Mouse (Mus musculus): ENCODE measurements at regions not wholly inside any gene's neighbourhood (a gene's known extent, or its start where the extent isn't known, plus 50 kb on each side); places are given as distances from the start of the nearest gene placed in this dataset.

DNA sequence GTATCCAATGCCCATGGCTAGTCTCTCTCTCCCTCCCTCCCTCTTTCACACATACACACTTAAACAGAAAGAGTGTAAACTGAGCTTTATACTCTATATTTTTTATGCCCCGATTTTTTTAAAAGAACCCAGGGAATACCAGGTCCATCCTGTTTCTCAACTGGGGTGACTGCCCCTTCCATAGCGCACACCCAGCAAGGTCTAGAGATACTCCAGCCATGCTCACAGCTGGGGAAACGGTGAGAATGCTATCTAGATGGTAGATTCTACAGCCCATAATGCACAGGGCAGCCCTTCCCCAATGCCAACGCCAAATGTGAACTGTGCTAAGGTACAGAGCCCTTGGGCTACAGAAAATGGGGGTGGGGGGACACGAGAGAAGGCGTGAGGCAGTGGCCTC, 51.2 kb upstream of the Tln2 start:
- H3K4me2 ChIP-seq = no peak overlapping the region
- no peaks in the 10 kb centered on the region for H3K9me3 ChIP-seq
- H3K4me3 ChIP-seq = no peak overlapping the region
- no peaks in the 10 kb centered on the region for H3K36me3 ChIP-seq (replicated peaks)
- H3K4me1 ChIP-seq = no peaks in the 10 kb centered on the region
- no peak overlapping the region for H3K9ac ChIP-seq
- 97% methylated on average over 6 of the region's 6 CpGs for WGBS
- no peak for ATAC-seq (replicated peaks)
- no peak overlapping the region for H3K27ac ChIP-seq
- H3K27me3 ChIP-seq (replicated peaks) = no peaks in the 10 kb centered on the region

- no peak overlapping the region for H3K4me2 ChIP-seq
- WGBS = 91% methylated on average over 6 of the region's 6 CpGs
- H3K27me3 ChIP-seq (replicated peaks) = no peaks in the 10 kb centered on the region
- no peak for ATAC-seq (replicated peaks)
- H3K9ac ChIP-seq = no peak overlapping the region
- H3K36me3 ChIP-seq (replicated peaks) = no peaks in the 10 kb centered on the region
- H3K4me1 ChIP-seq = no peaks in the 10 kb centered on the region
- H3K4me3 ChIP-seq = no peak overlapping the region
- H3K27ac ChIP-seq = no peak overlapping the region
- H3K9me3 ChIP-seq = no peaks in the 10 kb centered on the region
These were observed 52.2 kb upstream of the Tln2 start for GRCm38 (mm10) chr9:67611676-67612075.

GRCm38 (mm10) chr9:67612101-67612500, 52.6 kb upstream of the Tln2 start:
- Histone ChIP-seq H3K4me1 (0 out of 2 replicates have a peak, but pooled peaks cover 4% of the 10 kb centered on the region), H3K9ac (no peak overlapping the region), H3K4me3 (no peak overlapping the region), H3K27me3 (replicated peaks) (no peaks in the 10 kb centered on the region), H3K36me3 (replicated peaks) (no peaks in the 10 kb centered on the region), H3K9me3 (no peaks in the 10 kb centered on the region), H3K27ac (no peak overlapping the region), H3K4me2 (no peak overlapping the region)
- no peak for ATAC-seq (replicated peaks)
- 97% methylated on average over 2 of the region's 2 CpGs for WGBS

DNA sequence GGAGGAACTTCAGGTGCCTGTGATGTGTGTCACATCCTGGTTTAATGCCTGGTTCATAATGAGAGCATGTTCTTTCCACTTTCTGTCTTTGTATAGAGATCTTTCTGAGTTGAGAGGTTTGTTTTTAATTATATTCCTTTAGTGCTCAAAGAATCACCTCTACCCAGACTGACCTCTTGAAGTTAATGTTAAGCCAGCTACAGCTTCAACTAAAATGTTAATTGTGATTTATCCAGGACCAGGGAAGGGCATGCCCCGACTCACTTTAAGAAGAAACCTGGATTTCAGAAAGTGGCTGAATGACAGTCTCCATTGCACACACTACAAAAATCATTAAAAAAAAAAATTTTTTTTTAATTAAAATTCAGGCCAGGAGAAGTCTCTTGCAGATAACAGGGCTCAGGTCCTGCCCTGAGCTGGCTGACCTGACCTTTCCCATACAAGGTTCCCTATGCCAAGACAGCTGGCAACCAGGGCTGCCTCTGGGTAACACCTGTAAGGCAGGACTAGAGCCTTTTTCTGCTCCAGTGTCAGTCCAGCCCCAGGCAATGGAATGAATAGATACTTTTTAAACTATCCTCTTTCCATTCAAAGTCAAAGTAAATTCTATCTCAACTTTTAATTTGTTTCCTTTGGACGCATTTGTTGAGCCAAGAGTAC, 54.7 kb upstream of the Tln2 start:
- Histone ChIP-seq H3K27ac (no peak overlapping the region), H3K4me3 (no peak overlapping the region), H3K4me2 (no peak overlapping the region), H3K9ac (no peak overlapping the region), H3K27me3 (replicated peaks) (no peaks in the 10 kb centered on the region), H3K36me3 (replicated peaks) (no peaks in the 10 kb centered on the region), H3K4me1 (peaks cover 11% of the 10 kb centered on the region), H3K9me3 (no peaks in the 10 kb centered on the region)
- 84% methylated on average over 2 of the region's 2 CpGs for WGBS
- ATAC-seq (replicated peaks) = no peak

GRCm38 (mm10) chr9:67616207-67616606, 56.7 kb upstream of the Tln2 start:
- 87% methylated on average over 2 of the region's 2 CpGs for WGBS
- no peak for ATAC-seq (replicated peaks)
- Histone ChIP-seq H3K4me2 (no peak overlapping the region), H3K4me3 (no peak overlapping the region), H3K27me3 (replicated peaks) (no peaks in the 10 kb centered on the region), H3K4me1 (peaks cover 11% of the 10 kb centered on the region), H3K9ac (no peak overlapping the region), H3K27ac (no peak overlapping the region), H3K9me3 (no peaks in the 10 kb centered on the region), H3K36me3 (replicated peaks) (no peaks in the 10 kb centered on the region)

DNA sequence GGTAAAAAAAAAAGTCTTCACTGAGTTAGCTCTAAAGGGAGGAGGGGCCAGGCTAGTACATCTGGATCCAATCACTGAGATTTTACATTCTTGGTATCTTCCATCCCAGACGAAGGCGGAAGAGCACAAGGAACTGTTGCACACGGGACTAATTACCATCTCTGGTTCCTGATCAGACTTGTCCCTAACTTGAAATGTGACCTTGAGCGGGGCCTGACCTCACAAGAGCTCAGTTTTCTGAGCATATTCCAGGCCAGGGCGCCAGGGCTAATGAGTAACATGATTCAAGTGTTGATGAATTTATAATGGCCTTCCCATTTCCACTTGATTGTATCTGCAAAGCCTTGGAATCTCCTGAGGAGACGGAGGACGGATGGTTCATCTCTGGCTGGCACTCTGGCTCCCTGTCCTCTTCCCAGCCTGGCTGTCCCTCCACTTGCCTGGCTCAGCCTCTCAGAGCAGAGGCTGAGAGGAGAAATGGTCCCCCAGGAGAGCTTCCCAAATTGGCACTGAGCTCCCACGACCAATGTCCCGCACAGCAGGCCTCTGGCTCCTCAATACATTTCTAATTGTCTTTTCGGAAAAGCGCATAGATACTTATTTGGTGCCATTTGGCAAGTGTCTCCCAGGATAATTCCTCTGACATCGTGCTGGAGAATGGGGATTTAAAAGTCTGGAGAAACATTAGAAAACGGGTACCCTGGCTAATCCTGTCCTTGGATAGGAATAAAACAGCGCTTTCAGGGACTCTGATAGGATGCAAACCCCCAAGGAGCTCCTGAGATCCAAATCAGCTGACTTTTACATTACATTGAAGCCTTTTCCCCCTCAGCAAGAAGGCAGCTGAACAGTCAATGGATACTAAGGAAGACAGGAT, 58.1 kb upstream of the Tln2 start:
- ATAC-seq (replicated peaks) = no peak
- Histone ChIP-seq H3K27ac (no peak overlapping the region), H3K9ac (no peak overlapping the region), H3K27me3 (replicated peaks) (no peaks in the 10 kb centered on the region), H3K9me3 (no peaks in the 10 kb centered on the region), H3K4me2 (no peak overlapping the region), H3K36me3 (replicated peaks) (no peaks in the 10 kb centered on the region), H3K4me3 (no peak overlapping the region), H3K4me1 (peaks cover 11% of the 10 kb centered on the region)
- 41% methylated on average over 14 of the region's 14 CpGs for WGBS

DNA sequence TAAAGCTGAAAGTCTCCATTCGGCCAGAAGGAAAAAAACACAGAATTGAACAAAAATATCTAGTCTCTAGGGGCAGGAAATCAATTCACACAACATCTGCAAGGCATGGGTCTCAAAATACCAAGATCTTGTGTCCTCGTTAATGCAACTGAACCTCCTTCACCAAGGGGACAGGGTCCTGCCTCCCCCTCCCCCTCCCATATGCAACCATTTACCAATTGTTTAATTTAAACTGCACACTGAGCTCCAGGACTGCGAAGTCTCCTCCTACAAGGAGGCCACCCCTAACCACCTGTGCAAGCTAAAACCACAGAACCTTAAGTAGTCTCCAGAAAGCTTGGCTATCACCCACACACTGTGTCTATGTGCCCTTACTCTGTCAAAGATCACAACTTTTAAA, 61.4 kb upstream of the Tln2 start:
- H3K4me1 ChIP-seq = peaks cover 11% of the 10 kb centered on the region
- no peak for ATAC-seq (replicated peaks)
- H3K4me3 ChIP-seq = no peak overlapping the region
- no peak overlapping the region for H3K27ac ChIP-seq
- H3K9ac ChIP-seq = no peak overlapping the region
- H3K4me2 ChIP-seq = no peak overlapping the region
- H3K9me3 ChIP-seq = no peaks in the 10 kb centered on the region
- H3K36me3 ChIP-seq (replicated peaks) = no peaks in the 10 kb centered on the region
- no peaks in the 10 kb centered on the region for H3K27me3 ChIP-seq (replicated peaks)
- WGBS = 53% methylated on average over 3 of the region's 3 CpGs

DNA sequence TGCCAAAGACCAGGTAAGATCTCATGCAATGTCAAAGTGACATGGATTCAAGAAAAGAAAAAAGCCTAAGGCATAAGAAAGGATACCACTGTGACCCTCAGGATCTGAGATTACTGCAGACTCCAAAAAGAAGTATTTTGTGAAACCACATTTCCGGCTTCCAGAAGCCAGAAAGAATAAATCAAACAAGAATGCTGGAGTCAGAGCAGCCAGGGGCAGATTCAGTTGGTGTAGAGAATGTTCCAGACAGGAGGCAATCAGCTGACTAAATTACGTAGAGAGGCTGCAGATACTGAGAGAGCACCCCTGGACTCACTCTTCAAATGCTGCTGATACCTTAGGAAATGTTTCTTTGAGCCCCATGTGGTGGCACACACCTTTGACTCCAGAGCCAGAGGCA, 67.7 kb upstream of the Tln2 start:
- Histone ChIP-seq H3K27me3 (replicated peaks) (peaks cover 10% of the 10 kb centered on the region; the same call in 1 of the 2 replicates), H3K4me3 (no peak overlapping the region), H3K9me3 (no peaks in the 10 kb centered on the region), H3K4me2 (no peak overlapping the region), H3K9ac (no peak overlapping the region), H3K27ac (no peak overlapping the region), H3K36me3 (replicated peaks) (no peaks in the 10 kb centered on the region), H3K4me1 (peaks cover 10% of the 10 kb centered on the region)
- 86% methylated on average over 2 of the region's 2 CpGs for WGBS
- ATAC-seq (replicated peaks) = no peak

DNA sequence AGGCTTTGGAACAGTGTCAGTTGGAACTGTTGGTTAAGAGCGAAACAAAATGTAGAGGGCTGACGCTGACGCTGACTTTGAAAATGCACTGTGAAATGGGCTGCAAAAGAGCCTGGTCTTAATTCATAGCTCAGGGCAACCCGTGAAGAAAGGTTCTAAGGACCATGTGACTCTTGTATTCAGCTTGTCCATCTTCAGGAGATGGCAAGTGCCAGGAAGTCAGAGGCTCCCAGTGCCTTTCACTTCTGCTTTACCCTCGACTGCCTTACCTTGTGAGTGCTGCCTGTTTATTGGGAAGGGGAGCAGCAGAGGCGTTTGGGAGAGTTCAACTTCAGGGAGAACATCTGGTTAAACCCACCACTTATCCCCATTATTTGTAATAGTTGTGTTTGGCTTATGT, 70.1 kb upstream of the Tln2 start:
- no peaks in the 10 kb centered on the region for H3K9me3 ChIP-seq
- ATAC-seq (replicated peaks) = no peak
- H3K36me3 ChIP-seq (replicated peaks) = no peaks in the 10 kb centered on the region
- 33% methylated on average over 6 of the region's 6 CpGs for WGBS
- peaks cover 10% of the 10 kb centered on the region; the same call in 1 of the 2 replicates for H3K27me3 ChIP-seq (replicated peaks)
- no peak overlapping the region for H3K4me3 ChIP-seq
- H3K9ac ChIP-seq = no peak overlapping the region
- no peak overlapping the region for H3K4me2 ChIP-seq
- peaks cover 19% of the 10 kb centered on the region for H3K4me1 ChIP-seq
- H3K27ac ChIP-seq = no peak overlapping the region

DNA sequence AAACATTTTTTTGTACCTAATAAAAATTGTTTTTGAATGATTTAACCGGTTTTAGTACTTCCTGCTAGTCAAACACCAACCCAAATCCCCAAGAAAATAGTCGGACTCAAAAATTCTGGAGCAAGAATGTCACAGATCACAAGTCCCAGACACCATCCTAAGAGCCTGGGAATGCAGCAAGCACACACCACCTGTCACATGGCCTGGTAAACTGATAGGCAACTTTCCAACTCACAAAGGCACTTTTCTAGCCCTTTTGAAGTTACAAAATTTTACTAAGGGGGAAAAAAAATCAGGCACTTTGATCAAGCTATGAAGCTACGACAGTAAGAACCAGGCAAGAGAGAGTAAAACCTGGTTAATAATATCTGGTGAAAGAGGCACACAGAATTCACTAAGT, 70.7 kb upstream of the Tln2 start:
- no peaks in the 10 kb centered on the region for H3K36me3 ChIP-seq (replicated peaks)
- ATAC-seq (replicated peaks) = no peak
- H3K4me1 ChIP-seq = peaks cover 19% of the 10 kb centered on the region
- no peaks in the 10 kb centered on the region for H3K9me3 ChIP-seq
- H3K4me2 ChIP-seq = no peak overlapping the region
- 75% methylated on average over 3 of the region's 3 CpGs for WGBS
- peaks cover 10% of the 10 kb centered on the region; the same call in 1 of the 2 replicates for H3K27me3 ChIP-seq (replicated peaks)
- H3K27ac ChIP-seq = no peak overlapping the region
- H3K4me3 ChIP-seq = no peak overlapping the region
- no peak overlapping the region for H3K9ac ChIP-seq

DNA sequence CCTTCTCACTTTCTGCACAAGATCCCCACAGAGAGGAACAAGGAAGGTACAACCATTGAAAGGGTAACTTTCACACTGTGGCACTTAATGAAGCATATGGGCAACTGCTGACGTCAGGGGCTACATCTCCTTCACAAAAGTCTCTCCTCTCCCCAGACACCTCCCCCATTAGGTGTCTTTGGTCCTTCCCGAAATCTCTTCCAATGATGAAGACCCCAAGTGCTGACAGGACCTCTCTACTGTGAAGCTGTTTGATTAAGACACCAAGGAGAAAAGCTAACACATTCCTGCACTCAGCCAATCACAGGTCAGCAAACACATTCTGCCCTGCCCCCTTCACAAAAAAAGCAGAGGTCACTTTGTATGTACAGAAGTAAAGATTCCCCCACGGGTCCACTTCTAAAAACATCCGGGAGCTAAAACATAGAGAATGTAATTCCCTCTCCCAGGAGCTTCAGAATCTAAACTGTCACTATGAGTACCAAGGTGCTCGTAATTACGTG, 72.3 kb upstream of the Tln2 start:
- Histone ChIP-seq H3K4me3 (peak overlapping the region; percentile 95), H3K36me3 (replicated peaks) (no peaks in the 10 kb centered on the region), H3K27me3 (replicated peaks) (peaks cover 10% of the 10 kb centered on the region; the same call in 1 of the 2 replicates), H3K4me2 (peak overlapping the region; percentile 84), H3K27ac (no peak overlapping the region), H3K9ac (no peak overlapping the region), H3K9me3 (no peaks in the 10 kb centered on the region), H3K4me1 (peaks cover 19% of the 10 kb centered on the region)
- WGBS = 3% methylated on average over 6 of the region's 6 CpGs
- no peak for ATAC-seq (replicated peaks)

DNA sequence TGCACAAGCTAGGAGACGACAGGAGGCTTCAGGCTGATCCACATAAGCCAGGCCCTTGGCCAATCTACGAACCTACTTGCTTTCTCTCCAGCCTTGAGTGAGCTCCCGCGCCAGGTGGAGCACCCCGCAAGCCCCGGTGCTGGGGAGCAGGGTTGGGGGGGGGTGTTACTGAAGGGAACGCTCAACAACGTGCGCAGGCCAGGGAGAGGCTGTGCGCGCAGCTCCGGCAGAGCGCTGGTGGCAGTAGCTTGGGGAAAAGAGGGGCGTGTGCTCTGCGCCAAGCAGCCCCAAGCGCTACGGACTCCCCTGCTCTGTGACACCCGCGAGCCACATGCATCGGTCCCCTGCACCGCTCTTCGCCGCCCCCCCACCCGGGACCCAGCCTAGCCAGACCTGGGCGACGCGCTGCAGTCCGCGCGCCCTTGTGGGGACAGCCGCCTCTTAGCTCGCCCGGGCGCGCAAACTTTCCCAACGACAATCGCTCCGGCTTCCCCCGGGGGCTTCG, 73.1 kb upstream of the Tln2 start:
- Histone ChIP-seq H3K9ac (peak overlapping the region; percentile 83), H3K27ac (0 out of 2 replicates have a peak overlapping the region, but pooled peaks have one; percentile 95), H3K9me3 (no peaks in the 10 kb centered on the region), H3K4me1 (peaks cover 19% of the 10 kb centered on the region), H3K36me3 (replicated peaks) (no peaks in the 10 kb centered on the region), H3K4me2 (peak overlapping the region; percentile 84), H3K27me3 (replicated peaks) (peaks cover 10% of the 10 kb centered on the region; the same call in 1 of the 2 replicates), H3K4me3 (peak overlapping the region; percentile 95)
- ATAC-seq (replicated peaks) = peak; percentile 81
- under 1% methylated on average over 39 of the region's 40 CpGs for WGBS
